Mouse (Mus musculus) cerebellum, adult 2 months (tissue): ENCODE measurements around the gene Nxn. TPM values are rescaled to one million over a fixed set of nuclear protein-coding genes. Genes with fewer than 3 reads are reported as not detected.
A peak's percentile ranks its signal among the peaks of the same experiment; 100 is the strongest.

Experiments used
- DNase-seq, 2 experiments: peaks; one replicate each; pipeline ENCODE4 v3.0.0; 2021
- H3K27ac ChIP-seq: fragments of 200-500 bp; 2 replicates; pipeline ENCODE4 v1.5.1; 2012; ENCODE audit warnings: low read length, control low read depth, inconsistent platforms; ENCODE audit not compliant: insufficient read depth
- H3K27me3 ChIP-seq: fragments of 200-500 bp; 2 replicates; pipeline ENCODE4 v1.6.1; 2012; ENCODE audit warnings: inconsistent platforms, mild to moderate bottlenecking, low read length, moderate library complexity; ENCODE audit not compliant: control insufficient read depth, insufficient read depth
- H3K4me1 ChIP-seq: fragments of 200-500 bp; 2 replicates; pipeline ENCODE4 v1.6.1; 2011; ENCODE audit warnings: low read length; ENCODE audit not compliant: control insufficient read depth, insufficient read depth
- H3K4me3 ChIP-seq: fragments of 200-500 bp; replicated peaks from 2 replicates; pipeline ENCODE3; 2011; ENCODE audit warnings: mild to moderate bottlenecking, low read depth, low read length, control low read depth; ENCODE audit not compliant: insufficient read depth
- CTCF ChIP-seq: fragments of 200-500 bp; IDR thresholded peaks from 2 replicates; pipeline ENCODE4 v1.5.1; 2011; ENCODE audit warnings: low read depth, mild to moderate bottlenecking, control low read depth, low read length, moderate library complexity, borderline replicate concordance; ENCODE audit not compliant: insufficient read depth
- POLR2A ChIP-seq: fragments of 200-500 bp; IDR thresholded peaks from 2 replicates; pipeline ENCODE4 v1.6.1; 2011; ENCODE audit warnings: low read length, control low read depth, borderline replicate concordance; ENCODE audit not compliant: insufficient read depth
- WGBS: fragments of 180-500 bp; shearing (Covaris S2); methylation state at CpG from one replicate; pipeline ENCODE4 v1.1.7; 2018; 5-methylcytosine and 5-hydroxymethylcytosine counted together
- polyA plus RNA-seq: library from polyadenylated mRNA; depleted of rRNA; stranded (reverse); fragments of >200 nt; gene quantifications from 2 replicates; pipeline ENCODE4 v1.2.3, GENCODE M21; 2012

Gene Nxn
- polyA plus RNA-seq, 1 experiment = 24.3 TPM

GRCm38 (mm10) chr11:76258511-76258910 lies 140.4 kb downstream of the Nxn start:
- 81% methylated on average over 6 of the region's 6 CpGs for WGBS

DNA sequence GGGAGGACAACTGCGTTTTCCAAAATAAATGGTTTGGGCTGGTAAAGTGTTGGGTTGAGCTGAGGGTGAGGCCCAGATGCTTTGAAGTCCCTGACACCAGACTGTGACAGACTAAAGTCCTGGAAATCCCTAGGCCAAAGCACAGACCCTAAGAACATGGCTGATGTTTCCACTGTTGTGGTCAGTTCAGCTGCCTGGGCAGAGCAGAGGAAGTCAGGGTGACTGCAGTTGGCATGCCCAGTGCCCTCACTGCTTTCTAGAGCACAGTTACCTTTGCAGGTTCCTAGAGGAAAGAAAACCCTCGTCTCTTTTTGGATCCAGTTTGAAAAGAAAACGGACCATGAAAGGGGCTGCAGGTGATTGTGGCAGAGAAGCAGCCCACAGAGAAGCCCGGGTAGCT lies 141.6 kb downstream of the Nxn start:
- Histone ChIP-seq H3K27ac (no peak overlapping the region), H3K27me3 (no peaks in the 10 kb centered on the region), H3K4me1 (peaks cover 82% of the 10 kb centered on the region), H3K4me3 (no peak overlapping the region)
- DNase-seq = peak in 1 of 2 experiments; percentile 14
- WGBS = 82% methylated on average over 4 of the region's 4 CpGs
- TF ChIP-seq POLR2A (no peak), CTCF (no peak)

More at GRCm38 (mm10) chr11:76258511-76258910, 140.4 kb downstream of the Nxn start:
- Histone ChIP-seq H3K27me3 (no peaks in the 10 kb centered on the region), H3K4me3 (no peak overlapping the region), H3K27ac (no peak overlapping the region), H3K4me1 (peaks cover 87% of the 10 kb centered on the region)
- TF ChIP-seq POLR2A (no peak), CTCF (no peak)
- no peak for DNase-seq

DNA sequence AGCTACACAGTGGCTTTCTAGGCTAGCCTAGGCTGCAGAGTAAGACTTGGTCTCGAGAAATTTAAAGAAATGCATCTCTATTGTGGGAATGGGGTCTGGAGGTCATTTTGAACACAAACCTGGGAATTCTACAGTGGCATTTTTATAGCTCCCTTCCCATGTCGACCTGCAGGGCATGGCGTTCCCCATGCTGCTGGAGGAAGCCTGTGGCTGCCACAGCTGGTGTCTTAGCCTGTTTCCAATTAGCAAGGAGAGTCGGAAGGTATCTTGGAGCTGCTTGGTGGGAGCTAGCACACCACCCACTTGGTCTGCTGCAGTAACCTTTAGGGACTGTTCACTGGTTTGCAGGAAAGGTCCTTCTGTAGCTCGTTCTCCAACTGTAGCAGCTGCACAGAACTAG lies 142.8 kb downstream of the Nxn start:
- no peaks in the 10 kb centered on the region for H3K27me3 ChIP-seq
- DNase-seq = peak in 1 of 2 experiments; percentile 30
- peaks cover 77% of the 10 kb centered on the region for H3K4me1 ChIP-seq
- H3K27ac ChIP-seq = peak overlapping the region; percentile 77
- 21% methylated on average over 5 of the region's 5 CpGs for WGBS
- no peak overlapping the region for H3K4me3 ChIP-seq
- TF ChIP-seq POLR2A (no peak), CTCF (no peak)

GRCm38 (mm10) chr11:76255431-76256001 lies 143.4 kb downstream of the Nxn start:
- peak overlapping the region; percentile 91 for H3K27ac ChIP-seq
- H3K4me3 ChIP-seq = no peak overlapping the region
- no peaks in the 10 kb centered on the region for H3K27me3 ChIP-seq
- 4% methylated on average over 4 of the region's 4 CpGs for WGBS
- peaks cover 71% of the 10 kb centered on the region for H3K4me1 ChIP-seq
- DNase-seq = peak; percentile 86 to 93
- peak; percentile 48; the same call in 1 of the 2 replicates for TF ChIP-seq POLR2A
- TF ChIP-seq CTCF = no peak

DNA sequence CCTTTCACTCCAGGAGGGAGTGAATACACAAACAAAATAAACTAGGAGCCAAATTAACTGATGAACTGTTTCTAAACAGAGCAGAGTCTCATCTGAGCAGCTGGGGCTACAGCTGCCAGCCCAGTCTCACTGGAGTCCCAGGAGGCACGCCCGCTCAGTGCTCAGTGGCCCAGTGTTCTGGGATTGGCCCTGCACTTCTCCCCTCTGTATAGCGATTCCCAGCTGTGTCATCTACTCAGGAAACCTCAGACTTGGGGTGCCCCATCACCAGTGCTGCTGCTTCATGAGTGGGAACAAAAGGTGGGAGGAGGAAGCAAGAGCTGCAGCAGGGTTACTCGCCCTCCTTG lies 145.0 kb downstream of the Nxn start:
- DNase-seq = no peak
- Histone ChIP-seq H3K27me3 (no peaks in the 10 kb centered on the region), H3K4me1 (peaks cover 55% of the 10 kb centered on the region), H3K4me3 (no peak overlapping the region), H3K27ac (0 out of 2 replicates have a peak overlapping the region, but pooled peaks have one; percentile 91)
- TF ChIP-seq CTCF = no peak
- TF ChIP-seq POLR2A = no peak
- 57% methylated on average over 4 of the region's 4 CpGs for WGBS

DNA sequence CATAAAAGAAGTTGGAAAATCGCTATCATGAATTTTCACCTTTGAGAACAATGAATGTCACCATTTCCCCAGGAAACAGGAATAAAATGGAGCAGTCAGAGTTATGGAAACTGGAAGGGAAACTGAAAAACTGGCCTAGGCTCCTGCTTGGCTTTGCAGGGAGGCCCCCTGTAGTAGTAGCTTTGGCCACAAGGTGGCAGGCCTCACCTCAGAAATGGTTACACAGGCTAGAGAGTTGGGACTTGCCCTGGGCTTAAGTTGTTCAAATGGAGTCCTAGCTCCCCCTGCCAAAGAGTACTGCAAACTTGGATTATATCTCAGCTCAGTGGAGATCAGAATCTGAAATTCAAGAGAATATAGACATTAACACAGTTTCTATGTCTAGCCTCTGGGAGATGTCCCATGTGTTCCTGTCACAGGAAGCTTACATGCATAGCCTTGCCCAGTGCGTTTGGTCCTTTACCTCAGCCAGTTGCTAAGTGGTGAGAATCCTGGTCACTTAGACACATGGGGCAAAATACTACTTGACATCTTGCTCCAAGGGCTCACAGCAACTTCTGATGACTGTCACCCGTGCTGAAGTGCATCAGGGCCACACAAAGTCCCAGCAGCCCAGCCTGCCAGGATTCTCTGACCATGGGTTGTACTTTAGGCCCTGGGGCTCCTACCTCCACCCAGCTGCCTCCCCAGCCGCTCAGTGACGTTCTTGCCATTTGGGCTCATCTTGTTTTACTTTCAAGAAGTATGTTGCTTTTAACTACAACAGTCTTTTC lies 145.6 kb downstream of the Nxn start:
- peaks cover 53% of the 10 kb centered on the region for H3K4me1 ChIP-seq
- no peak overlapping the region for H3K4me3 ChIP-seq
- no peak overlapping the region for H3K27ac ChIP-seq
- WGBS = 20% methylated on average over 5 of the region's 5 CpGs
- no peaks in the 10 kb centered on the region for H3K27me3 ChIP-seq
- TF ChIP-seq POLR2A (no peak), CTCF (peak; percentile 93)
- DNase-seq = peak; percentile 86 to 92

DNA sequence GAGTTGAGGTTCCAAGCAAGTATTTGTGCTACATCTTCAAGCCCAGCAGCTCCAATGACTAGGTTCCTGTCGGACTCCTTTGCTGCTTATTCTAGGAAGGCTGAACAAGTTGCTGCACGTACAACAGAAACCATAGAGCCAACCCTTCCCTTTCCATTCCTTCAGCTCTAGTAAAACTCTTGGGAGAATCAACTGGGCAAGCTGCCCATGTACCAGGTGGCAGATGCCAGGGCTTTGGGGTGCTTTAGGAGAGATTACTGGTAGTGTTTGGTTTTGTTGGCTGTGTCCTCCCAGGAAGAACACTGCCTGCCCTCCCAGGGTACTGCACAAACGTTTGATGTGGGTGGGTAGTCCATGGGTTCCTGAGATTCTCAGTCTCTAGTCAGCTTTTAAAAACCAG lies 146.9 kb downstream of the Nxn start:
- Histone ChIP-seq H3K4me3 (no peak overlapping the region), H3K4me1 (peaks cover 45% of the 10 kb centered on the region), H3K27me3 (no peaks in the 10 kb centered on the region), H3K27ac (peak overlapping the region; percentile 45)
- TF ChIP-seq POLR2A (no peak), CTCF (no peak)
- WGBS = 22% methylated on average over 3 of the region's 3 CpGs
- DNase-seq = peak; percentile 79 to 84

DNA sequence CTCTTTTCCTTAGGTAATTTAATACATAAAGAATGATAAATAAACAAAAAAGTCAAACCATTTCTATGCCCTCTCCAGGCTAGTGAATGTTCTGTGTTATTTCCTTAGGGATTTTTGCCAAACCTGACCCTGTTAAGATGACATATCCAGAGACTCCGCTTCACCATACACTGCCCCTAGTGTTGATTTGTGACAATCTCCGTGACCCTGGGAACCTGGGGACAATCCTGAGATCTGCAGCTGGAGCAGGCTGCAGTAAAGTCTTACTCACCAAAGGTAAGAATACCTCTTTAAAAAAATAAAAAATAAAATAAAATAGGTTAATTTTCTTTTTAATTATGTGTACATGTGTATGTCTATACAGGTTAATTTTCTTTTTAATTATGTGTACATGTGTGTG lies 151.7 kb downstream of the Nxn start:
- Histone ChIP-seq H3K4me3 (no peak overlapping the region), H3K4me1 (peaks cover 9% of the 10 kb centered on the region; the same call in 1 of the 2 replicates), H3K27me3 (no peaks in the 10 kb centered on the region), H3K27ac (no peak overlapping the region)
- 33% methylated on average over 2 of the region's 2 CpGs for WGBS
- no peak for TF ChIP-seq POLR2A
- TF ChIP-seq CTCF = 0 out of 2 replicates have a peak, but pooled peaks have one; percentile 6
- DNase-seq = no peak
